Mouse (Mus musculus): ENCODE results near the gene Ndufa9.

- no peak for TF ChIP-seq POLR2A (IDR thresholded peaks at IDR 0.05; ENCODE audit: low read depth, low read length)
- no peak for TF ChIP-seq CTCF (IDR thresholded peaks at IDR 0.05; ENCODE audit: extremely low read depth, insufficient read length, insufficient replicate concordance, low read depth, low read length)
Observed at GRCm38 (mm10) chr6:126823087-126823486, 25.8 kb downstream of the Ndufa9 start.

Measured in small intestine, adult 2 months (tissue).